Comparison of ENCODE assay signal across 29 mouse cellular contexts in the genomic region with DNA sequence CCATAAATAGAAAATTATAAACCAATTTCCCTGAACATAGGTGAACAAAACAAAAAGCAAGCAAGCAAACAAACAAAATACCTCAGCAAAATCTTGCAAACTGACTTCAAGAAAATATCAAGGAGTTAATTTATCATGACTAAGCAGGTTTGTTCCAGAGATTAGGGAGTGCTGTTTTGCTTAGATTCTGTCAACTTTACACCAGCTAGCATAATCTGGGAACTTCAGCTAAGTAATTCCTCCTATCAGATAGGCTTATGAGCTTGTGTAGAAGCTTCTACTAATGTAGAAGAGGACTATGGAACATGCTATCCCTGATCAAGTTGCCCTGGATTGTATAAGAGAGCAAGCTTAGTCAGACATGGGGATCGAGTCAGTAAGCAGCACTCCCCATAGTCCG. TPM values are rescaled to one million over a fixed set of nuclear protein-coding genes. Genes with fewer than 3 reads are reported as not detected.
DNase-seq lines count a peak whose midpoint lies in the region; ATAC-seq lines count a peak whose summit lies in the region.
"Had no signal": no experiment of that assay in that cellular context is flagged by ENCODE, and none has a peak within 500 bp of the region (broad histone marks: within the 10 kb centered on the region; RNA-seq: fewer than 3 reads in every experiment).

No protein-coding gene starts in this region.

- H3K4me3 ChIP-seq in liver, embryonic 12.5 days: no peak overlapping the region
- H3K4me3 ChIP-seq in liver, embryonic 15.5 days (replicated peaks): no peak overlapping the region
- H3K4me3 ChIP-seq: embryonic facial prominence, embryonic 12.5 days; embryonic facial prominence, embryonic 15.5 days; heart, embryonic 12.5 days; heart, embryonic 15.5 days had no signal

- WGBS in liver, embryonic 12.5 days (ENCODE audit: insufficient replicate concordance): 45% methylated on average over 2 of the region's 2 CpGs
- 56% methylated on average over 2 of the region's 2 CpGs for WGBS in liver, embryonic 15.5 days (ENCODE audit: insufficient replicate concordance)

- no peaks in the 10 kb centered on the region for H3K36me3 ChIP-seq in liver, embryonic 12.5 days
- H3K36me3 ChIP-seq in liver, embryonic 15.5 days (replicated peaks): no peaks in the 10 kb centered on the region
- H3K36me3 ChIP-seq: embryonic facial prominence, embryonic 12.5 days; embryonic facial prominence, embryonic 15.5 days; heart, embryonic 12.5 days; heart, embryonic 15.5 days had no signal

- H3K9me3 ChIP-seq in liver, embryonic 12.5 days (replicated peaks): no peaks in the 10 kb centered on the region
- no peaks in the 10 kb centered on the region for H3K9me3 ChIP-seq in liver, embryonic 15.5 days (replicated peaks)
- H3K9me3 ChIP-seq: embryonic facial prominence, embryonic 12.5 days; embryonic facial prominence, embryonic 15.5 days; heart, embryonic 15.5 days had no signal

- intact Hi-C loops in heart, postnatal 25 days (cut with DNase I): no loop called here
- intact Hi-C loops in gastrocnemius, postnatal 36 days (cut with DNase I): no loop called here

- H3K9ac ChIP-seq in liver, embryonic 12.5 days: no peak overlapping the region
- no peak overlapping the region for H3K9ac ChIP-seq in liver, embryonic 15.5 days
- H3K9ac ChIP-seq: embryonic facial prominence, embryonic 12.5 days; embryonic facial prominence, embryonic 15.5 days; forebrain, postnatal 0 days; heart, embryonic 12.5 days; heart, embryonic 15.5 days; hindbrain, embryonic 14.5 days had no signal

- ATAC-seq in liver, embryonic 12.5 days: peak; percentile 76
- peak; percentile 42; the same call in 1 of the 2 replicates for ATAC-seq in liver, embryonic 15.5 days (ENCODE audit: insufficient read depth)
- peak; percentile 46 for ATAC-seq in megakaryocyte progenitor cell, adult 5-6 weeks (replicated peaks; ENCODE audit: poor library complexity)
- no peak for ATAC-seq in frontal cortex, adult (ENCODE audit: low TSS enrichment)
- ATAC-seq: forebrain, embryonic 14.5 days; forebrain, postnatal 0 days; hindbrain, postnatal 0 days; inflammation-experienced regulatory T-cells, adult 6 months; Patski had no signal

- peak; percentile 51 for DNase-seq in heart, adult 11 months
- DNase-seq in heart, postnatal 25 days (ENCODE audit: low spot score): no peak
- no peak for DNase-seq in gastrocnemius, postnatal 36 days
- no peak for DNase-seq in natural killer cell, adult 2 months (ENCODE audit: low spot score in 2 of 2)
- DNase-seq: adrenal gland, adult 2 months; adrenal gland, postnatal 14 days; cerebellum, adult 11 months; cerebellum, adult 2 months; cerebellum, postnatal 10 days; cerebellum, postnatal 36 days; forebrain, postnatal 0 days; gastrocnemius, postnatal 10 days; heart, adult 18-20 months; heart, postnatal 10 days; heart, postnatal 4 days had no signal

- no peaks in the 10 kb centered on the region for H3K27me3 ChIP-seq in liver, embryonic 12.5 days (replicated peaks)
- no peaks in the 10 kb centered on the region for H3K27me3 ChIP-seq in liver, embryonic 15.5 days
- H3K27me3 ChIP-seq: embryonic facial prominence, embryonic 12.5 days; embryonic facial prominence, embryonic 15.5 days; heart, embryonic 12.5 days; heart, embryonic 15.5 days; Patski had no signal

- H3K4me1 ChIP-seq in liver, embryonic 12.5 days: peaks cover 7% of the 10 kb centered on the region; the same call in 1 of the 2 replicates
- peaks cover 5% of the 10 kb centered on the region for H3K4me1 ChIP-seq in liver, embryonic 15.5 days (replicated peaks)
- H3K4me1 ChIP-seq: embryonic facial prominence, embryonic 12.5 days; embryonic facial prominence, embryonic 15.5 days had no signal

- H3K4me2 ChIP-seq in liver, embryonic 12.5 days: no peak overlapping the region
- no peak overlapping the region for H3K4me2 ChIP-seq in liver, embryonic 15.5 days
- H3K4me2 ChIP-seq: embryonic facial prominence, embryonic 12.5 days; embryonic facial prominence, embryonic 15.5 days; heart, embryonic 12.5 days; heart, embryonic 15.5 days; hindbrain, embryonic 14.5 days had no signal

- no peak overlapping the region for H3K27ac ChIP-seq in liver, embryonic 12.5 days
- no peak overlapping the region for H3K27ac ChIP-seq in liver, embryonic 15.5 days (replicated peaks)
- H3K27ac ChIP-seq: embryonic facial prominence, embryonic 12.5 days; embryonic facial prominence, embryonic 15.5 days; heart, embryonic 15.5 days; hindbrain, embryonic 14.5 days; hindbrain, postnatal 0 days had no signal

RNA-seq across cellular contexts. Expression of a gene that starts 20.0 kb away (rescaled TPM):
- under 1 TPM in 1 of 2 experiments, not detected in 1; 0.20 TPM for total RNA-seq in heart, postnatal 25 days (2021)
- not detected in 2 replicates for polyA plus RNA-seq in liver, embryonic 12.5 days (2016; fragmentation: Nextera tagmentation; extraction: Ambion mirVana)
- not detected in 2 replicates for polyA plus RNA-seq in liver, embryonic 15.5 days (2015; fragmentation: Nextera tagmentation; extraction: Ambion mirVana)
- total RNA-seq in megakaryocyte progenitor cell, adult 5-6 weeks (2015): not detected in 2 replicates
- not detected in 2 replicates for total RNA-seq in megakaryocyte progenitor cell, adult 5-6 weeks (2017)
- total RNA-seq in gastrocnemius, postnatal 36 days (2021): not detected
- total RNA-seq: gastrocnemius, adult 18-20 months; gastrocnemius, postnatal 10 days; hindbrain, postnatal 0 days had no signal

RNA-seq across cellular contexts. Expression of a gene that starts 31.1 kb away (rescaled TPM):
- total RNA-seq in heart, postnatal 25 days (2021): not detected
- not detected in 2 replicates for polyA plus RNA-seq in liver, embryonic 12.5 days (2016; fragmentation: Nextera tagmentation; extraction: Ambion mirVana)
- polyA plus RNA-seq in liver, embryonic 15.5 days (2015; fragmentation: Nextera tagmentation; extraction: Ambion mirVana): 0.07 TPM in 1 of 2 replicates, not detected in the other
- total RNA-seq in megakaryocyte progenitor cell, adult 5-6 weeks (2015): 0.37 TPM in 1 of 2 replicates, not detected in the other
- not detected in 2 replicates for total RNA-seq in megakaryocyte progenitor cell, adult 5-6 weeks (2017)
- not detected for total RNA-seq in gastrocnemius, postnatal 36 days (2021)
- total RNA-seq: gastrocnemius, adult 18-20 months; heart, adult 18-20 months; heart, postnatal 10 days; heart, postnatal 4 days had no signal
- polyA plus RNA-seq: heart, embryonic 12.5 days had no signal

RNA-seq across cellular contexts. Expression of a gene that starts 44.2 kb away (rescaled TPM):
- total RNA-seq in heart, postnatal 25 days (2021): 1 to 10 TPM; 9.0 to 9.8 TPM
- polyA plus RNA-seq in liver, embryonic 12.5 days (2016; fragmentation: Nextera tagmentation; extraction: Ambion mirVana): 2.1 and 2.4 TPM in 2 replicates
- polyA plus RNA-seq in liver, embryonic 15.5 days (2015; fragmentation: Nextera tagmentation; extraction: Ambion mirVana): 1.8 and 1.9 TPM in 2 replicates
- total RNA-seq in megakaryocyte progenitor cell, adult 5-6 weeks (2015): 3.9 and 4.0 TPM in 2 replicates
- total RNA-seq in megakaryocyte progenitor cell, adult 5-6 weeks (2017): 2.0 and 3.0 TPM in 2 replicates
- total RNA-seq in gastrocnemius, postnatal 36 days (2021): 1 to 10 TPM; 1.5 to 1.7 TPM
